Mouse (Mus musculus) 3T3-L1 (cell line): Measurements from ENCODE around the gene Gzmg.
"Not testable (repeated sequence)": the region's sequence is repeated elsewhere in the genome, so short reads cannot be mapped to it uniquely, and the experiment has no call there.

ENCODE experiments used
- DNase-seq: peaks from one replicate; pipeline ENCODE4 v3.0.0-alpha.2; 2015; ENCODE audit warnings: low read depth, low spot score

Gzmg gene

DNA sequence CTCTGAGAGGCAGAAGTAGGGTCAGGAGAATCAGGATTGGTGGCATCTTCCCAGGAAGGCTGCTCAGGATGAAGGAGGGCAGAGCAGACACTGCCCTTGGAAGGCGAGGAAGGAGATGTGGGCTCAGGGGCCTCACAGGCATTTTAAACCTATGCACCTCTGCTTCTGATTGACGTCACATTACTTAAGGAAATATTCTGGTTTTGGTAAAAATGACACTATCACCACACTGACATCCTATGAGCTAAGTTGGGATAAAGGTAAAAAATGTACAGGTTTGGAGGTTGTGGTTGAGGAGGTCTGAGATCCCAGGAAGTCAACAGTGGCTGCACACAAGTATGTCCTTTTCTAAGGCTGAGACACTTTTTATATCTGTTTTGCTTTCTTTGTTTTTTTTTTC lies at the start of gene Gzmg:
TSS of gene Gzmg (minus strand) at position 101 of the 400 bp plus-strand sequence.
- DNase-seq, result not testable (repeated sequence)

DNA sequence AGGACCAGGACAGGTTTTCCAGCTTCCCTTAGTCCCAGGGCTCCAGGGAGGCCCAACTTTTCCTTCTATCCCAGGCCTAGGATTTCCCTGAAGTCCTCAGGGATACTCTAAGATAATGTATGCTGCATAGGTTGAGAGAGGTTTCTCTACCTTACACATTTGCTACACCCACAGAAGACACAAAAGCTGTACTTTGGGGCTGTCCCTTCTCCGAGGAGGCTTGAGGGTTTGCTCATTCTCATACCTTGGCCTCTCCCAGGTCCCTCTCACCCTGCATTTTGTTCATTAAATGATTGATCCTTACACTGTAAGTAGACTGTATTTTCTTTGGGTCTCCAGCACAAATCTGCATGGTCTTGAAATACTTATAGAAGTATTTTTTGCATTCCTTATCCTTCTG lies 46.2 kb upstream of the Gzmg start:
- DNase-seq, result no peak

DNA sequence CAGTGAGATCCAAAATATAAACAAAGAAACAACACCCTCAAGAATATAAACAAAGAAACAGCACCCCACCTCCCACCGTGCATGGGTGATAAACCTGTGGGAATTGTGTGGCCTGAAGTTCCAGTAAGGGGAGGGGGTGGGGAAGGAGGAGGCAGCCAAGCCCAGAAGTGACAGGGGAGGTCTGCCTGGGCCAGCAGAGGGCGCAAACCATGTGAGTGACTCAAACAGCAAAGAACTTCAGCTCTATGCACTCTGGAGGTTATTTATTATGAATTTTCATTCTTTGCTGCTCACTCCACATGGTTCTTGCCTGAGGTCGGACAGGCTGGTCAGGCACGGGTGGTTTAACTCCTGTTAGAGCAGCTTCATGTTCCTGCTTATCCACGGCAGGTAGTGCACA lies 45.6 kb upstream of the Gzmg start:
- DNase-seq, result peak; percentile 40

DNA sequence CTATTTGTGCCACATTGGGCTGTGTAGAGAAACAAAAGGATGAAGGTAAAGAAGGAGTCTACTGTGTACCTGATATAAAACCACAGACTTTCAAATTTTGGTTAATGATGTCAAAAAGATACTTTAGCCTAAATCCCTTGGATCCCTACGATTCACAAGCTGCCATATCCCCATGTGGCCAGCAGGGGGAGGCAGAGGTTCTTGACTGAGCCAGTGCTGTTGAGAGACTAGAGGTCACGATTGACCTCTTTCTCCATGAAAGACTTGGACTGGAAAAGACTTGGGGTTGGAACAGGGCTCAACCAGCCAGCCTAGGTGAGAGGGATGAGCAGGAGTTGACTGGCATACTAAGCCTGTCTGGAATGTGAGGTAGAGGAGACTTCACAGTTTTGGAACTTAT lies 44.6 kb upstream of the Gzmg start:
- DNase-seq, result peak; percentile 63

DNA sequence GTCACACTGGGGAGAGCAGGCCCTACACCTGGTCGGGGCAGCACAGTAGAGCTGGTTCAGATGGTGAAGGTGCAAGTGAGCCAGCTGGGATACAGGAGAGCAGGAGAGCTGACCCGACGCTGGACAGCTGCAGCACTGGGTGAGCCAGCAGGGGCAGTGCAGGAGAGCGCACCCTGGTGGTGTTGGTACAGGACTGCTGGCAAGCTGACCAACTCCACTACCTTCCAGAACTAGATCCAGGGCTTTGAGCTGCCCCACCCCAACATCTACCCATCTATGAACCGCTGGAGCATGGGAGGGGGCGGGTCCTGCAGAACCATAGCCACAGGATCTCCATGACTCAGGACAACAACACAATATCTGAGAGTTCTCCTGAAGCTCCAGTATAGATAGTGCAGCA lies 27.6 kb upstream of the Gzmg start:
- no peak for DNase-seq

DNA sequence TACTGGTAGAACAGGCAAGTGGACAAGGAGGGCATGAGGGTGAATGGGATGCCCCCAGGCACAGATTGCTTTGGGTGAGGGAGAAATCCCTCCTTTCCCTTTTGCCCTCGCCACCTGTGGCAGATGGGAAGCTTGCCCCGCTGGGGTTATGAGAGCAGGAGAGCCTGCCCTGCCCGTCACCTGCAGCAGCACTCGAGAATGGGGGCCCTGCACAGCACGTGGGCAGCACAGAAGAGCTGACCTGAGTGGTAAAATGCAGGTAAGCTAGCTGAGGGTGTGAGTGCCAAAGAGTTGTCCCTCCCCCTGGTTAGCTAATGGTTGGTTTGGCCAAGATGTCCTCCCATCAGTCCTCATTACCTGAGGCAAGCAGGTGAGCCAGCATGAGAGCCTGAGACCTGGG lies 27.1 kb upstream of the Gzmg start:
- DNase-seq, result no peak

DNA sequence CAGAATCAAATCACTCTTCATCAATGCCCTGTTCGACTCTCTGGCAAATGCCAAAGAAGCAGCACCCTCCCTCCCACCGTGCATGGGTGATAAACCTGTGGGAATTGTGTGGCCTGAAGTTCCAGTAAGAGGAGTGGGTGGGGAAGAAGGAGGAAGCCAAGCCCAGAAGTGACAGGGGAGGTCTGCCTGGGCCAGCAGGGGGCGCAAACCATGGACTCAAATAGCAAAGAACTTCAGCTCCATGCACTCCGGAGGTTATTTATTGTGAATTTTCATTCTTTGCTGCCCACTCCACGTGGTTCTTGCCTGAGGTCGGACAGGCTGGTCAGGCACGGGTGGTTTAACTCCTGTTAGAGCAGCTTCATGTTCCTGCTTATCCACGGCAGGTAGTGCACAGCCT lies 18.3 kb upstream of the Gzmg start:
- DNase-seq, result peak; percentile 26

DNA sequence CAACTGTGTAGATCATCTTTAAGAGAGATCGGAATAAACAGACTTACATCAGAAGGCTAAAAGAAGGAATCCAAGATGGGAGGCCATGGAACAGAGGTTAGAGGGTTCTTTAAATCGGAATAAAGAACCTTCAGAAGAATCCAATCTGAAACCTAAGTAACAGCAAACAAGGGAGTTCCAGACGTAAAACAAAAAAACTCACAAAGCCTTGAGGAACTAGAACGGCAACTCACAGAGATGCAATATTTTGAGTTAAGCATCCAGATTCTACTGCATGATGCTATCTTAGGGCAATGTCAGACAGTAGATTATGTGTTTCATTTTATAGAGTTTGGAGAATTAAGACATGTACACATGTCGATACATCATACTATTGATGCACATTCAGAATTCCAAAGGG lies 15.1 kb upstream of the Gzmg start, which contains the start of gene Gzmn:
TSS of gene Gzmn (minus strand) at position 101 of the 400 bp plus-strand sequence.
- DNase-seq, result no peak

DNA sequence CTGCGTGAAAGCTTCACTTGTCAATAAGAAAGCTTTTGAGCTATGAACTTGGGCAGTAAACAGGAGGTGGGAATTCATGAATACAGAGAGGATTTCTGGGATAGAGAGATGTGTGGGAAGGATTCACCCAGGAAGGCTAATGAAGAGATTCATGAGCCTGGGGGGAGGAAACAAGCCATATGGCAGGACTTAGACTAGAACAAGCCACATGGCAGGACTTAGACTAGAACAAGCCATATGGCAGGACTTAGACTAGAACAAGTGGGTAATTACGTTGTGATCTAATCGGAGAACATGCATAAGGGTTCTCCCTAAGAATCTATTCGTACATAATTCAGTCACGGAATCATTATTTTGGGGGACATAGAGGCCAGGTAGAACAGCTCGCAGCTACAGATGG lies 14.0 kb upstream of the Gzmg start:
- DNase-seq, result no peak

DNA sequence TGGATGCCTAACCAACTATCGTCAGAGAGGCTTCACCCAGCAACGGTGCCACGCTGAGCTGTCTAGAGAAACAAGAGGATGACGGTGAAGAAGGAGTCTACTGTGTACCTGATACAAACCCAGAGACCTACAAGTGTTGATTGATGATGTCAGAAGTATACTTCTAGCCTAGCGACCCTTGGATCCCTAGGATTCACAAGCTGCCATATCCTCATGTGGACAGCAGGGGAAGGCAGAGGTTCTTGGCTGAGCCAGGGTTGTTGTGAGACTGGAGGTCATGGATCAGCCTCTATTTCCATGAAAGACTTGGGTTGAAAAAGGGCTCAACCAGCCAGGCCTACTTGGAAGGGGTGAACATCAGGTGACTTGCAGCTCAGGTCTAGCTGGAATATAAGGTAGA lies 13.4 kb upstream of the Gzmg start:
- DNase-seq, result no peak

DNA sequence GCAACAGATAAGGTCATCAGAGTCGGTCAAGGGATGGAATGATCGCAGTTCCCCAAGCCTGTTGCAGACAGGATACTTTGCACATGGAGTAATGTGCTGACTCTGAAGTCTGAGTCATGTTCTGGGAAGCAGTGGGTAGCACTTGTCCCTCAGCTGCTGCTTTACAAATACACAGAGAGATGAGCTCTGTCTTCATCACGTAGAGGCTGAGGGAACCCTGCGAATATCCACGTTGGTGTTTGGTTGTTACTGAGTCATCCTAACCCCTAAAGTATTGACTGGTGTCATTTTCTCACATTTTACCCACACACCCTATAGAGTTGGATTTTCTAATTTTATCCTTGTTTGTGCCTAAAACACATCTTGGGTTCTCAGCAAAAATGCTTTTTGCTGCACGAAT lies 8.6 kb upstream of the Gzmg start:
- DNase-seq, result no peak

DNA sequence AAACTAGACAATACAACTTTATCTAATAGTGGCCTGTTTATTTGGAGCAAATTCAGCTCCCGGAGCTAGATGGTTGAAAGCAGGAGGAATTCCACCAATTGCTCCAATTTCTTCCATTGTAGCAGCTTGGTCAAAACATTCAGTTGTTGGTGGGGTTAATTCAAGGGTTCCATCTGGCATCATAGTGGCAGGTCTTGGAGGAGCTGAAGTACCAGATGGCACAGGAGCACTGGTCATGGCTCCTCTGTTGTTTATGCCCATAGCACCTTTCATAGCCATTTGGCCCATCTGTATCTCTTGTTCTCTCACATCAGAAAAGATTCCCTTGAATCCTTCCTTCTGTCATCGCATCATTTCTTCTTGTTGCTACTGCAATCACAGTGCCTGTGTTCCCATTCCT lies 2.7 kb upstream of the Gzmg start:
- DNase-seq, result no peak

DNA sequence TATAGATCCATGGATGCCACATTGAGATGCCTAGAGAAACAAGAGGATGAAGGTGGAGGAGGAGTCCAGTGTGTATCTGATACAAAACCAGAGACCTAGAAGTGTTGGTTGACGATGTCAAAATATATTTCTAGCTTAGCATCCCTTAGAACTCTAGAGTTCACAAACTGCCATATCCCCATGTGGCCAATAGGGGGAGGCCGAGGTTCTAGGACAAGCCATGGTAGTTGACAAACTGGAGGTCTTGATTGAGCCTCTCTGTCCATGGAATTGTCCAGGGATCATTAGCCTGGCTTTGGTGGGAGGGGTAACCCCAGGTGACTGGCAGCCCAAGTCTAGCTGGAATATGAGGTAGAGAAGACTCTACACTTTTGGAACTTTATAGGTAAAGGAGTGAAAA lies 4.0 kb downstream of the Gzmg start:
- peak; percentile 2 for DNase-seq

DNA sequence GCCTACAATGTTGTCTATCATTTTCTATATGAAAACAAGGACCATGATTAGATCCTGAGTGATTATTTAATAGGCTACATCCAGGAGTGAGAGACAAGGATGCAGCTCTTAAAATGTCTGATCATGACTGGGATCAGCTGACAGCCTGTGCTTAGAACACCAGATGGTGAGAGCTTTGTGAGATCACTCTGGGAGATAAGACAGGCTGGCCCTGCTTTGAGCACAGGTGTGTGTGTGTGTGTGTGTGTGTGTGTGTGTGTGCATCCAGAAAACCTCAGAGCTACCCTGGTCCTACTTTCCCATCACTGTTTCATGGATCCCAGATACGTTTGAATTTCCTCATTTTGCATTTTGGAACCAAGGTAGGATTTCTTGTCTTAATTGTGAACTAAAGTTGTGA lies 25.7 kb downstream of the Gzmg start:
- not testable (repeated sequence) for DNase-seq

DNA sequence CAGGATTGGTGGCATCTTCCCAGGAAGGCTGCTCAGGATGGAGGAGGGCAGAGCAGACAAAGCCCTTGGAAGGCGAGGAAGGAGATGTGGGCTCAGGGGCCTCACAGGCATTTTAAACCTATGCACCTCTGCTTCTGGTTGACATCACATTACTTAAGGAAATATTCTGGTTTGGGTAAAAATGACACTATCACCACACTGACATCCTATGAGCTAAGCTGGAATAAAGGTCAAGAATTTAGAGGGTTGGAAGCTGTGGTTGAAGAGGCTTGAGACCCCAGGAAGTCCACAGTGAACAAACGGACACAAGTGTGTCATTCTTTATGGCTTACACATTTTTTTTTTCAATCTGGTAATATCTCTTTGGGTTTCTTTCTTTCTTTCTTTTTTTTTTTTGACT lies 26.9 kb downstream of the Gzmg start, which contains the start of gene Gzmd:
TSS of gene Gzmd (minus strand) at position 101 of the 400 bp plus-strand sequence.
- DNase-seq, result not testable (repeated sequence)

DNA sequence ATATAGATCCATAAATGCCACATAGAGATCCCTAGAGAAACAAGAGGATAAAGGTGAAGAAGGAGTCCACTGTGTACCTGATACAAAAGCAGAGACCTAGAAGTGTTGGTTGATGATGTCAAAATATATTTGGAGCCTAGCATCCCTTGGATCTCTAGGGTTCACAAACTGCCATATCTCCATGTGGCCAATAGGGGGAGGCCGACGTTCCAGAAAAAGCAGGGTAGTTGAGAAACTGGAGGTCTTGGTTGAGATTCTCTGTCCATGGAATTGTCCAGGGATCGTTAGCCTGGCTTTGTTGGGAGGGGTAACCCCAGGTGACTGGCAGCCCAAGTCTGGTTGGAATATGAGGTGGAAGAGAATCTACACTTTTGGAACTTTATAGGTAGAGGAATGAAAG lies 31.0 kb downstream of the Gzmg start:
- DNase-seq, result no peak

DNA sequence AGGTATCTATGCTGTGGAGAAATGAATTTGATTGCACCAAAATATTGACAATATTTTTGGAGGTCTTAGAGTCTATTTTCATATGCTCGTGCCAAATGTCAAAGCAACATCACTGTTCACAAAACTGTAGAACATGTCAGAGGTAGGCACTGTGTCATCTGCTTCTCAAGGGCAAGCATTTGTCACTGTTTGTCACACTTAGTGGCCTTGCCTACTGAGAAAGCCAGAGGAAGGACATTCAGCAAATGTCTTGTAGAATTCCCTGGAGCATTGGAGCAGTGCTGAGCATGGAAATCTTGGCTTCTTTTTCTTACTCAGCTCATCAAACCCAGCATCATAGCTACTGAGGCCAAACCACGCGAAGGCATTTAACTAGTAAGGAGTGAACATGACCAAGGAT lies 35.9 kb downstream of the Gzmg start:
- no peak for DNase-seq

DNA sequence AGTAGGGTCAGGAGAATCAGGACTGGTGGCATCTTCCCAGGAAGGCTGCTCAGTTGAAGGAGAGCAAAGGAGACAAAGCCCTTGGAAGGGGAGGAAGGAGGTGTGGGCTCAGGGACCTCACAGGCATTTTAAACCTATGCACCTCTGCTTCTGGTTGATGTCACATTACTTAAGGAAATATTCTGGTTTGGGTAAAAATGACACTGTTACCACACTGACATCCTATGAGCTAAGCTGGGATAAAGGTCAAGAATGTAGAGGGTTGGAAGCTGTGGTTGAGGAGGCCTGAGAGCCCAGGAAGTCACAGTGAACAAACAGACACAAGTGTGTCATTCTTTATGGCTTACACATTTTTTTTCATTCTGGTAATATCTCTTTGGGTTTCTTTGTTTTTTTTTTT lies 38.9 kb downstream of the Gzmg start, which contains the start of gene Gzme:
TSS of gene Gzme (minus strand) at position 101 of the 400 bp plus-strand sequence.
- DNase-seq, result peak; percentile 11

DNA sequence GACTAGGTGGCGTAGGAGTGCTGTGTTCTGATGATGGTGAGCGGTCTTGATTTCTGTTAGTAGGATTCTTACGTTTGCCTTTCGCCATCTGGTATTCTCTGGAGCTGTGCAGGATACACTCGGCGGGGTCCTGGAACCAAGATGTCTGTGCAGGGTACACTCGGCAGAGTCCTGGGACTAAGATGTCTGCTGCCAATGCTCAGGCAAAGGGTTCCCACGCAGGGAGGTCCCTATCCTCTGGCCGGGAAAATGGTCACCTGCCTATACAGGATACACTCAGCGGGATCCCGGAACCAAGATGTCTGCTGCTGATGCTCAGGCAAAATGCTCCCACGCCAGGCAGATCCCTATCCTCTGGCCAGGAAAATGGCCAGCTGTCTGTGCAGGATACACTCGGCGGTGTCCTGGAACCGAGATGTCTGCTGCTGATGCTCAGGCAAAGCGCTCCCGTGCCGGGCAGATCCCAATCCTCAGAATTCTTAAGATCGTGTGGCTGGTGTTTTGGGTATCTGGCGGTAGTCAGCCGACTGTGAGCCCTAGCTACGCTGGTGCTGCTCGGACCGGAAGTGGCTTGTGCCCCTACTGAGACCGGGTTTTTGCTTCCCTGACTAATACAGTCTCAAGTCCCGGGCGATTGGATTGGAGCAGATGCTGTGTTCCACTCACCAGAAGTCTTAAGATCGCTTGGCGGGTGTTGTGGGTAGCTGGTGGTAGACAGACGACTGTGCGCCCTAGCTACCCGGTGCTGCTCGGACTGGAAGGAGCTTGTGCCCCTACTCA lies 43.7 kb downstream of the Gzmg start:
- not testable (repeated sequence) for DNase-seq
